Mouse (Mus musculus) myocyte (in vitro differentiated cells): ENCODE results near the gene Irs2. TPM values are rescaled to one million over a fixed set of nuclear protein-coding genes. Genes with fewer than 3 reads are reported as not detected.

Experiments used
- H3K27me3 ChIP-seq: one replicate; pipeline ENCODE4 v1.6.1; 2011; ENCODE audit not compliant: control insufficient read depth, insufficient read depth, insufficient read length
- H3K36me3 ChIP-seq: one replicate; pipeline ENCODE4 v1.6.1; 2011; ENCODE audit not compliant: control insufficient read depth, insufficient read depth
- H3K4me2 ChIP-seq: one replicate; pipeline ENCODE4 v1.6.1; 2011; ENCODE audit warnings: low read depth, control low read depth
- H3K4me3 ChIP-seq: one replicate; pipeline ENCODE4 v1.5.1; 2011; ENCODE audit warnings: mild to moderate bottlenecking, control low read depth, moderate library complexity
- H3K79me2 ChIP-seq: one replicate; pipeline ENCODE4 v1.6.1; 2011; ENCODE audit not compliant: control insufficient read depth, insufficient read depth
- H3ac ChIP-seq: one replicate; pipeline ENCODE4 v1.6.1; 2011; ENCODE audit not compliant: control insufficient read depth, insufficient read length
- CEBPB ChIP-seq: IDR thresholded peaks from 2 replicates; pipeline ENCODE4 v1.6.1; 2011; ENCODE audit warnings: mild to moderate bottlenecking, moderate library complexity; ENCODE audit not compliant: poor library complexity, insufficient read depth, severe bottlenecking
- E2F4 ChIP-seq: IDR thresholded peaks from one replicate; pipeline ENCODE4 v1.6.1; 2011; ENCODE audit warnings: mild to moderate bottlenecking, control low read depth, moderate library complexity; ENCODE audit not compliant: insufficient read depth
- MAX ChIP-seq: IDR thresholded peaks from one replicate; pipeline ENCODE4 v1.6.1; 2011; ENCODE audit warnings: low read depth, mild to moderate bottlenecking, control low read depth
- MYOD1 ChIP-seq, 3 experiments: IDR thresholded peaks; one replicate each; pipeline ENCODE4 v1.6.1; 2011; ENCODE audit warnings: control low read depth in 2 of 3, low read depth in 2 of 3, mild to moderate bottlenecking in 2 of 3, moderate library complexity in 1 of 3; ENCODE audit not compliant: insufficient read length in 2 of 3, control insufficient read depth in 1 of 3
- MYOG ChIP-seq, 3 experiments: IDR thresholded peaks; one replicate each; pipeline ENCODE4 v1.6.1; 2011; ENCODE audit warnings: control low read depth in 2 of 3, low read depth in 2 of 3, mild to moderate bottlenecking in 2 of 3; ENCODE audit not compliant: insufficient read length in 2 of 3, control insufficient read depth in 1 of 3, insufficient read depth in 1 of 3
- POLR2A ChIP-seq: IDR thresholded peaks from one replicate; pipeline ENCODE4 v1.6.1; 2011; ENCODE audit warnings: low read depth, mild to moderate bottlenecking, control low read depth, moderate library complexity; ENCODE audit not compliant: insufficient read length
- POLR2AphosphoS2 ChIP-seq: IDR thresholded peaks from one replicate; pipeline ENCODE4 v1.6.1; 2011; ENCODE audit warnings: low read depth, control low read depth; ENCODE audit not compliant: insufficient read length
- REST ChIP-seq: IDR thresholded peaks from one replicate; pipeline ENCODE4 v1.6.1; 2011; ENCODE audit warnings: mild to moderate bottlenecking, control low read depth, moderate library complexity; ENCODE audit not compliant: insufficient read depth, insufficient read length
- SRF ChIP-seq: IDR thresholded peaks from one replicate; pipeline ENCODE4 v1.6.1; 2011; ENCODE audit warnings: low read depth; ENCODE audit not compliant: control insufficient read depth, insufficient read length
- TCF12 ChIP-seq: IDR thresholded peaks from one replicate; pipeline ENCODE4 v1.6.1; 2011; ENCODE audit warnings: mild to moderate bottlenecking, control low read depth; ENCODE audit not compliant: poor library complexity, insufficient read depth, severe bottlenecking
- TCF3 ChIP-seq: IDR thresholded peaks from one replicate; pipeline ENCODE4 v1.6.1; 2011; ENCODE audit warnings: low read depth, control low read depth; ENCODE audit not compliant: insufficient read length
- USF1 ChIP-seq: IDR thresholded peaks from one replicate; pipeline ENCODE4 v1.6.1; 2011; ENCODE audit warnings: low read depth, mild to moderate bottlenecking, control low read depth, moderate library complexity
- polyA plus RNA-seq: library from polyadenylated mRNA; unstranded; fragments of >200 nt; fragmentation: generic; extraction: Trizol; gene quantifications from one replicate; pipeline ENCODE4 v1.2.1, GENCODE M21; 2012; ENCODE audit warnings: missing spikeins

Irs2 gene
- polyA plus RNA-seq, 1 experiment, result 2.0 TPM

DNA sequence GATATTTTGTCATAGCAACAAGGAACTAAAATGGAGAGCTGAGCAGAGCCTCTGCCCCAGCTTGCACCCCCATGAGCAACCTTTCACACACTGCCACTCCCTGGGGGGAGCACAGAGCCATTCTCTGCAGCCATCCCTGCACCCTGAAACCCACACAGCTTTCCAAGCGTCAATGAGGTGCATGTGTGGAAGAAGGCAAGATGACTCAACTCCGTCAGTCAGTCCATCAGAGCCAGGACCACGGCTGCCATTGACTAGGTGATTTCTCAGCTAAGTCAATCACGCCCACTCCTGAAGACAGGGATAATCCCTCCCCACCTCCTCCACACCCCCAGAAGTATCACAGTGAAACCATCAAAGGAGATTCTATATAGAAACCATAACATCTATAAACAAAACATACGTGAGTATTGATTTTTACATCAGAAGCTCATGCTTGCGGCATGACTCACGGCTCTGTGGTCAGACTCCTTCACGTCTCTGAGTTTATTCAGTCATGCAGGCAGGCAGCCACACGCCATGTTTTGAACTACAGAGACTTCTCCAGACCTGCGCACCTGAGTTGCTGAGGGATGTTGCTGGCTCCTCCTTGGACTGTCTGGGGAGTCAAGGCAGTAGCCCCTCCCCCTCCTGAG, 14.6 kb downstream of the Irs2 start:
- Histone ChIP-seq H3ac (no peak overlapping the region), H3K79me2 (no peaks in the 10 kb centered on the region), H3K36me3 (no peaks in the 10 kb centered on the region), H3K4me2 (peak overlapping the region; percentile 59), H3K4me3 (peak overlapping the region; percentile 1), H3K27me3 (no peaks in the 10 kb centered on the region)
- TF ChIP-seq POLR2A (no peak), SRF (no peak), USF1 (no peak), MAX (no peak), TCF12 (no peak)

DNA sequence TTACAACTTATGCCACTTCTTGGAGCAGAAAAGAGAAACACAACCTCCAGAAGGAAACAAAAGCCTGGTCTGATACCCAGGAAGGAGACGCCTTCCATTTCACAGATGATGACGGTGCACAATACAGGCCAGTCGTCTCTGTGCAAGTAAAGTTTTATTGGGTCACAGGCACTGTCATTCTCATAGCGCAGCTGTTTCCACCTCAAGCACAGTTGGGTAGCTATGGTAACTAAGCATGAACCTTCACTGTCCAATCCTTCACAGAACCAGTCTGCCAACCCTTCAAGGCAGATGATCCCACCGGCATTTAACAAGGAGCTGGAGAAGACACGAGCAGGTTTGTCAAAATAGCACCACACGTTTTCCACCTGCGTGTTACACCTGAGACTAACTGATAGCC, 16.2 kb downstream of the Irs2 start:
- no peaks in the 10 kb centered on the region for H3K36me3 ChIP-seq
- H3ac ChIP-seq, result no peak overlapping the region
- H3K4me3 ChIP-seq, result no peak overlapping the region
- no peaks in the 10 kb centered on the region for H3K27me3 ChIP-seq
- no peak overlapping the region for H3K4me2 ChIP-seq
- H3K79me2 ChIP-seq, result no peaks in the 10 kb centered on the region
- TF ChIP-seq SRF, result no peak
- no peak for TF ChIP-seq TCF3
- TF ChIP-seq REST, result no peak
- TF ChIP-seq MYOG (IDR thresholded peaks at IDR 0.05; ENCODE audit: control insufficient read depth in 1 of 3, insufficient read depth in 1 of 3, insufficient read length in 2 of 3, low read depth in 2 of 3), result no peak
- no peak for TF ChIP-seq E2F4
- no peak for TF ChIP-seq MAX
- no peak for TF ChIP-seq TCF12
- TF ChIP-seq USF1, result no peak
- no peak for TF ChIP-seq POLR2A
- TF ChIP-seq POLR2AphosphoS2, result no peak
- TF ChIP-seq MYOD1 (IDR thresholded peaks at IDR 0.05; ENCODE audit: control insufficient read depth in 1 of 3, insufficient read length in 2 of 3, low read depth in 2 of 3), result no peak
- TF ChIP-seq CEBPB, result no peak

DNA sequence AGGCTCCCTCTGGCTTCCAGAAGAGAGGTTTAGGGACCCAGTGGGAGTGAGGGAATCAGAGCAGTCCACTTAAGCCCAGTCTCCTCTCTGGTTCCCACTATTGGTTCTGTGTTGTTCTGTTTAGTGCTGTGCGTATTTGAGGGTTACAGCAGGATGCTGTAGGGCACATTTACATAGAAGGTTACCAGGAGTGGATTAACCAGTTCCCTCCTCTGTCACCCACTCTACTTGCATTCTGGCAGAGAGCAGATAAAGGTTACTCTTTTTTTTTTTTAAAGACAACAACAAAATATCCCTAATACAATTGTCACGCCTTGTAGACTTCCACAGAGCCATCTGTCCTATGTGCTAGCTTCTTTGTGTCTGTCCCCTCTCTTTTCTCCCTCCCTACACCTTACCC, 16.9 kb downstream of the Irs2 start:
- no peaks in the 10 kb centered on the region for H3K27me3 ChIP-seq
- no peak overlapping the region for H3K4me3 ChIP-seq
- H3K79me2 ChIP-seq, result no peaks in the 10 kb centered on the region
- no peak overlapping the region for H3ac ChIP-seq
- peaks cover 1% of the 10 kb centered on the region for H3K36me3 ChIP-seq
- no peak overlapping the region for H3K4me2 ChIP-seq
- TF ChIP-seq TCF3 (no peak), POLR2A (no peak), MYOG (IDR thresholded peaks at IDR 0.05; ENCODE audit: control insufficient read depth in 1 of 3, insufficient read depth in 1 of 3, insufficient read length in 2 of 3, low read depth in 2 of 3) (no peak), MAX (no peak), E2F4 (no peak), CEBPB (no peak), USF1 (no peak), MYOD1 (IDR thresholded peaks at IDR 0.05; ENCODE audit: control insufficient read depth in 1 of 3, insufficient read length in 2 of 3, low read depth in 2 of 3) (no peak), TCF12 (no peak), SRF (no peak), REST (no peak)

DNA sequence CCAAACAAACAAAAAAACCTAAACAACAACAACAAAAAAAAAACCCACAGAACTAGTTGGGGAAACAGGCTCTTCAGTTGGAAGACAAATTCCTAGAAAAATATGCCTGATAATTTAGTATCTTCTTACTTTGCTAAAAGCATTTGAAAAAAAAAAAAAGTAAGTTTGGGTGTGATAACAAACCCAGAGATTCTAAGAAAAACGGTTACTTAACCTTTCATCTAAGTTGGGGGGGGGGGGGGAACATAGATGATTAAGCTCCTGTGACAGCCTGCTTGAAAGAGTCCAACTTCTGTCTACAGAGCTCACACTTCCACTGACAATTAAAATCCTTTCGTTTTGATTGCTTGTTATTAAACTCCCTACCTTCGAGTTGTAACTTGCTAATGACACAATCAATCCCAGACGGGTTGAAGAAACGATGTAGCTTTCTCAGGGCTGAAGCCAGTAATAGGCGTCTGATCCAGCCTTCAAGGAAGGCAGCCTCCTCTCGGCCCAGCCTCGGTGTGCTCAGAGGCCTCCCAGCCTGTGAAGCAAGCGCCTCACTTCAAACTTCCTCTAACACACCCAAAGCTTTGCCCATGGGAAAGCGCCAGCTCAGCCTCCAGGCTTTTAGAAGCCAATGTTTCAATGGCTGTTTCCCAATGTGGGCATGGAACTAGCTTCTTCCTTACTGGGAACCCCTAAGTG, 17.7 kb downstream of the Irs2 start:
- TF ChIP-seq TCF3, result no peak
- TF ChIP-seq E2F4, result no peak
- no peak for TF ChIP-seq REST
- no peak for TF ChIP-seq TCF12
- TF ChIP-seq POLR2A, result no peak
- no peak for TF ChIP-seq MAX
- TF ChIP-seq USF1, result no peak
- TF ChIP-seq MYOD1 (IDR thresholded peaks at IDR 0.05; ENCODE audit: control insufficient read depth in 1 of 3, insufficient read length in 2 of 3, low read depth in 2 of 3), result no peak
- Histone ChIP-seq H3K79me2 (no peaks in the 10 kb centered on the region), H3K4me3 (no peak overlapping the region), H3K36me3 (peaks cover 5% of the 10 kb centered on the region), H3K4me2 (no peak overlapping the region), H3ac (no peak overlapping the region), H3K27me3 (no peaks in the 10 kb centered on the region)

DNA sequence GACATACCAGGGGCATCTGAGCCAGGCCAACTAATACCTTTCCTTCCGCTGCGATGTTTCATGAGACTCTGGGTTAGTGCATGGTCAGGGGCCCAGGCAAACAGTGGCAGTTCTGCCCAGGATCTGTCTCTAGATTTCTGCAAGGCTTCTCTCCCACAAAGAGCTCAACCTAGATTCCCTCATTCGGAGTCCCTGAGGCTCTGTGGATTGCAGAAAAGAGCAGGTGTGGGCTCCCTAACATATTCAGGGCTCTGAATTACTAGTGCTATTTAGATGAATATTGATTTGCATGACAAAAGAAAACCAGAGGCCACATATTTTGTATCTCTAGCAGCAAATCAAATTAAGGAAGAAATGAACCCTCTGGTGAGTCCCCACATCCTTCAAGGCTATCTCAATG, 18.3 kb downstream of the Irs2 start:
- Histone ChIP-seq H3K27me3 (no peaks in the 10 kb centered on the region), H3ac (no peak overlapping the region), H3K36me3 (peaks cover 5% of the 10 kb centered on the region), H3K4me2 (no peak overlapping the region), H3K4me3 (no peak overlapping the region), H3K79me2 (no peaks in the 10 kb centered on the region)
- no peak for TF ChIP-seq MYOD1 (IDR thresholded peaks at IDR 0.05; ENCODE audit: control insufficient read depth in 1 of 3, insufficient read length in 2 of 3, low read depth in 2 of 3)
- TF ChIP-seq MYOG (IDR thresholded peaks at IDR 0.05; ENCODE audit: control insufficient read depth in 1 of 3, insufficient read depth in 1 of 3, insufficient read length in 2 of 3, low read depth in 2 of 3), result no peak
- no peak for TF ChIP-seq REST
- TF ChIP-seq POLR2AphosphoS2, result no peak
- TF ChIP-seq SRF, result no peak
- TF ChIP-seq USF1, result no peak
- TF ChIP-seq E2F4, result no peak
- TF ChIP-seq POLR2A, result no peak
- no peak for TF ChIP-seq CEBPB
- no peak for TF ChIP-seq MAX
- no peak for TF ChIP-seq TCF3
- TF ChIP-seq TCF12, result no peak
